Mouse (Mus musculus): ENCODE results near the gene Dcst2.
A peak's percentile ranks its signal among the peaks of the same experiment; 100 is the strongest.

Dcst2 gene

GRCm38 (mm10) chr3:89361675-89362074 lies at the start of gene Dcst2:
Dcst2 (plus strand) TSS chr3:89361975.
- no peak for DNase-seq (ENCODE audit: low spot score)

GRCm38 (mm10) chr3:89314340-89314739 lies 47.4 kb upstream of the Dcst2 start:
- DNase-seq (ENCODE audit: low spot score) = no peak

- no peak for DNase-seq (ENCODE audit: low spot score)
Observed at GRCm38 (mm10) chr3:89314791-89315190, 47.0 kb upstream of the Dcst2 start.

GRCm38 (mm10) chr3:89315195-89315929 lies 46.4 kb upstream of the Dcst2 start:
- no peak for DNase-seq (ENCODE audit: low spot score)

GRCm38 (mm10) chr3:89315930-89316831 lies 45.6 kb upstream of the Dcst2 start:
- DNase-seq (ENCODE audit: low spot score) = no peak

GRCm38 (mm10) chr3:89316833-89317232 lies 44.9 kb upstream of the Dcst2 start:
- peak; percentile 53 for DNase-seq (ENCODE audit: low spot score)

GRCm38 (mm10) chr3:89317246-89317645 lies 44.5 kb upstream of the Dcst2 start:
- no peak for DNase-seq (ENCODE audit: low spot score)

- DNase-seq (ENCODE audit: low spot score) = no peak
Observed at GRCm38 (mm10) chr3:89318316-89318715, 43.5 kb upstream of the Dcst2 start.

- no peak for DNase-seq (ENCODE audit: low spot score)
Observed at GRCm38 (mm10) chr3:89318971-89319590, 42.7 kb upstream of the Dcst2 start.

GRCm38 (mm10) chr3:89319591-89320350 lies 42.0 kb upstream of the Dcst2 start:
- DNase-seq (ENCODE audit: low spot score) = no peak

- DNase-seq (ENCODE audit: low spot score) = no peak
Observed at GRCm38 (mm10) chr3:89320581-89321182, 41.1 kb upstream of the Dcst2 start.

- DNase-seq (ENCODE audit: low spot score) = no peak
Observed at GRCm38 (mm10) chr3:89321183-89322130, 40.3 kb upstream of the Dcst2 start.

- no peak for DNase-seq (ENCODE audit: low spot score)
Observed at GRCm38 (mm10) chr3:89322131-89322500, 39.7 kb upstream of the Dcst2 start.

- DNase-seq (ENCODE audit: low spot score) = no peak
Observed at GRCm38 (mm10) chr3:89322514-89323165, 39.1 kb upstream of the Dcst2 start, which contains the start of gene Efna3. Efna3 (minus strand) TSS chr3:89322965.

GRCm38 (mm10) chr3:89325882-89326281 lies 35.9 kb upstream of the Dcst2 start:
- no peak for DNase-seq (ENCODE audit: low spot score)

GRCm38 (mm10) chr3:89327371-89327870 lies 34.4 kb upstream of the Dcst2 start:
- no peak for DNase-seq (ENCODE audit: low spot score)

GRCm38 (mm10) chr3:89328623-89329022 lies 33.2 kb upstream of the Dcst2 start:
- no peak for DNase-seq (ENCODE audit: low spot score)

- no peak for DNase-seq (ENCODE audit: low spot score)
Observed at GRCm38 (mm10) chr3:89330346-89330745, 31.4 kb upstream of the Dcst2 start.

- no peak for DNase-seq (ENCODE audit: low spot score)
Observed at GRCm38 (mm10) chr3:89330948-89331347, 30.8 kb upstream of the Dcst2 start.

GRCm38 (mm10) chr3:89331561-89331960 lies 30.2 kb upstream of the Dcst2 start:
- DNase-seq (ENCODE audit: low spot score) = no peak
